Mouse (Mus musculus) bone marrow macrophage, adult 2 months (primary cell): ENCODE data around the gene Sgip1. TPM values are rescaled to one million over a fixed set of nuclear protein-coding genes. Genes with fewer than 3 reads are reported as not detected.

Experiments
- H3K27ac ChIP-seq: 2 replicates; pipeline ENCODE4 v1.5.1; 2012; ENCODE audit warnings: low read depth, low read length; ENCODE audit not compliant: insufficient read depth
- H3K4me1 ChIP-seq: 2 replicates; pipeline ENCODE4 v1.6.1; 2012; ENCODE audit warnings: low read length; ENCODE audit not compliant: control insufficient read depth, insufficient read depth
- H3K4me3 ChIP-seq: 2 replicates; pipeline ENCODE4 v1.5.1; 2012; ENCODE audit warnings: mild to moderate bottlenecking, low read length, moderate library complexity; ENCODE audit not compliant: insufficient read depth
- CTCF ChIP-seq: IDR thresholded peaks from 2 replicates; pipeline ENCODE4 v1.5.1; 2012; ENCODE audit warnings: low read depth, mild to moderate bottlenecking, low read length, moderate library complexity
- POLR2A ChIP-seq: IDR thresholded peaks from 2 replicates; pipeline ENCODE4 v1.6.1; 2012; ENCODE audit warnings: mild to moderate bottlenecking, low read depth, low read length, borderline replicate concordance
- polyA plus RNA-seq: library from polyadenylated mRNA; stranded (reverse); fragments of >200 nt; gene quantifications from 2 replicates; pipeline ENCODE4 v1.2.4, GENCODE M21; 2012; ENCODE audit not compliant: missing spikeins, insufficient read depth, insufficient read length

Sgip1 gene
- polyA plus RNA-seq, 1 experiment, result not detected

DNA sequence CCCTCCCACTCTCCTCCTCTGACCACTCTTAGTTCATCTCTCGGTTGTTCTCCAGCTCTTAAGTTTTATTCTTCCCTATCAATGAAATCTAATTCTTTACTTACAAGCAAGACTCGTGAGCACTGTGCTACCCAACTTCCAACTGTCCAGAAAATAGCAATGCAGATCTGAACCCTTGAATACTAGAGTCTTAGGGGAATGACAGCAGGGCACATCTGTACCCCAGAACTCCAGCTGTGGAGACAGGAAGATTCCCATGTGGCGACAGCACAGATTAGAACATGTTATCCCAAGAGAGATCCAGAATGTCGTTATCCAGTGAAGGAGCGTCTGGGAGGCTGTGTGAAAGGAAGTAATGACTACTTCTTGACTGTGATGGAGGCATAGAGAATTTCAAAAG is 265.2 kb downstream of the Sgip1 start:
- H3K4me3 ChIP-seq, result no peak overlapping the region
- no peak overlapping the region for H3K27ac ChIP-seq
- TF ChIP-seq CTCF (no peak), POLR2A (no peak)
- peaks cover 7% of the 10 kb centered on the region; the same call in 1 of the 2 replicates for H3K4me1 ChIP-seq

DNA sequence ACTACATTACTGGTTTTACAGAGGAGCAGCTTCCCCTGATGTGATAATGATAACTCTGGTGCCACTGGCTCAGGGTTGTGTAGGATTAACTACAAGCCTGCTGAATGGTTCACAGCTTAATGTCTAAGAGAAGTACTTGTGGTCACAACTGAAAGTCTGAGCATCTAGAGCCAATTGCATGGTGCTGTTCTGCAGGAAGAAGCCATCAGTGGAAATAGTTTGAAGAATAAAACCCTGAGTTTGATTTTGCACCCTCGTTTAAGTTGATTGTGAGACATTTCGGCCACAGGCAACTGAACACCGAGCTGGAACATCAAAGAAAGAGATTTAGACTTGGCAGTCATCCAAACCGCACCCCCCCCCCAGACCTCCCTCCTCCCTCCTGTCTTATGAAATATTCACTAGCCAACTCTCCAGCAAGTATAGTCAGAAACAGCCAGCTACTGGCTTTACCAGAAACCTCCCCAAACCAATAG is 265.9 kb downstream of the Sgip1 start:
- TF ChIP-seq CTCF, result no peak
- no peak for TF ChIP-seq POLR2A
- peaks cover 7% of the 10 kb centered on the region; the same call in 1 of the 2 replicates for H3K4me1 ChIP-seq
- no peak overlapping the region for H3K27ac ChIP-seq
- H3K4me3 ChIP-seq, result no peak overlapping the region

DNA sequence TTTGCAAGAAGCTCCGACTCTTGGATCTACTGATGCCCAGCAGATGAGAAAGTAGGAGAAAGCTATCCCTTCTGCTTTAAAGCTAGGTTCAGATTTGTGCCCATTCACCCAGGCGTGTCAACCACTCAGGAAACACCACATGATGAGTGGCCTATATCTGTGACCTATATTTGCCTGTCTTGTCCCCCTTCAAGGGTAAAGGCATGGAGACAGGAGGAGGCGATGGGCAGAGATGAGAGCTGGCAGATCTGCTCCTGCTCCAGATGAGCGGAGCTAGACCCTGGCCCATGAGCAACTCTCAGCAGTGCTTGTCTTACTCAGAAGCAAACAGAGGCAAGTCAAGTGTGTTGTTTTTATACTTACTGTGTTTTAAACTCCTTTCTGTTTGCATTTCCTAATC is 269.6 kb downstream of the Sgip1 start:
- Histone ChIP-seq H3K4me3 (no peak overlapping the region), H3K4me1 (peaks cover 7% of the 10 kb centered on the region; the same call in 1 of the 2 replicates), H3K27ac (no peak overlapping the region)
- TF ChIP-seq POLR2A (no peak), CTCF (no peak)

DNA sequence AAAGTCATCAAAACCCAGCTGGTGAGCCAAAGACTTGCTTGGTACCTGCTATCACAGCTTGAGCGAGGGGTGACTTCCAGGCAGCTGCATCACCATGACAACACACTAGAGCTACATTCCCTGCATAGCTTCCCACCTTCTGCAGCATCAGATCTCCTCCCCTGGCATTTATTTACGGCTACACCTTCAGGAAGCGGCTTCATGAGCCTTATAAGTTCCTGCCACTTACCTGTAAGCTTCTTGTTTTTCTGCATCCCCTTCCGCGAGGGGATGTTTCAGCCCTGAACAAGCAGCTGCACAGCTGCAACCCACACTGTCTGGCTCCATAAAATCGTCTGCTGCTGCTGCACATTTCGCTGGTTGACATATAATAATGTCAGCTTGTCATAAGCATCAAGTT is 270.7 kb downstream of the Sgip1 start:
- peaks cover 6% of the 10 kb centered on the region; the same call in 1 of the 2 replicates for H3K4me1 ChIP-seq
- TF ChIP-seq POLR2A (no peak), CTCF (no peak)
- H3K27ac ChIP-seq, result no peak overlapping the region
- H3K4me3 ChIP-seq, result no peak overlapping the region

DNA sequence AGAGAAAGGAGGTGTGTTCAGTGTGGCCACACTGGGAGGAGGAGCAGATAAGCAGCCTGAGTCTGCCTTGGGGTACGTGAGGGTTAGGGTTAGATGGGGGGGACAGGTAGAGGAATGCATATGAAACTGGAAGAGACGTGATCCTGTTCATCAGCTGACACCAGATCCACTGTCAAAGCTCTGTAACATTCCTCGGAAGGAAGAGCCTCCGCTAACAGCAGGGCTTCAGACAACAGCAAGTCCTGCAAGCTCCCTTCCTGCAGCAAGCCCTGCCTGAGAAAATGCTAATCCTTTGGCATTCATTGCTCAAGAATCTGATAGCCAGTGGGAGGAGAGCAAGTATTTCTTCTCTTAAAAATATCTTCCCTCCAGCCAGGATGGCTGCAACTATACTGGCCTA is 272.4 kb downstream of the Sgip1 start:
- Histone ChIP-seq H3K4me3 (no peak overlapping the region), H3K4me1 (no peaks in the 10 kb centered on the region), H3K27ac (no peak overlapping the region)
- TF ChIP-seq CTCF (no peak), POLR2A (no peak)

Other genes with a start within 250 kb of the Sgip1 start
- not detected in 2 replicates for gene Tctex1d1, start 237.3 kb downstream of the Sgip1 start, polyA plus RNA-seq